Mouse (Mus musculus) frontal cortex, postnatal 14 days (tissue): ENCODE results near the gene Steap1.

ENCODE experiments used
- DNase-seq, 2 experiments: peaks; one replicate each; pipeline ENCODE4 v3.0.0; 2022; ENCODE audit warnings: low spot score in 2 of 2

The Steap1 gene

DNA sequence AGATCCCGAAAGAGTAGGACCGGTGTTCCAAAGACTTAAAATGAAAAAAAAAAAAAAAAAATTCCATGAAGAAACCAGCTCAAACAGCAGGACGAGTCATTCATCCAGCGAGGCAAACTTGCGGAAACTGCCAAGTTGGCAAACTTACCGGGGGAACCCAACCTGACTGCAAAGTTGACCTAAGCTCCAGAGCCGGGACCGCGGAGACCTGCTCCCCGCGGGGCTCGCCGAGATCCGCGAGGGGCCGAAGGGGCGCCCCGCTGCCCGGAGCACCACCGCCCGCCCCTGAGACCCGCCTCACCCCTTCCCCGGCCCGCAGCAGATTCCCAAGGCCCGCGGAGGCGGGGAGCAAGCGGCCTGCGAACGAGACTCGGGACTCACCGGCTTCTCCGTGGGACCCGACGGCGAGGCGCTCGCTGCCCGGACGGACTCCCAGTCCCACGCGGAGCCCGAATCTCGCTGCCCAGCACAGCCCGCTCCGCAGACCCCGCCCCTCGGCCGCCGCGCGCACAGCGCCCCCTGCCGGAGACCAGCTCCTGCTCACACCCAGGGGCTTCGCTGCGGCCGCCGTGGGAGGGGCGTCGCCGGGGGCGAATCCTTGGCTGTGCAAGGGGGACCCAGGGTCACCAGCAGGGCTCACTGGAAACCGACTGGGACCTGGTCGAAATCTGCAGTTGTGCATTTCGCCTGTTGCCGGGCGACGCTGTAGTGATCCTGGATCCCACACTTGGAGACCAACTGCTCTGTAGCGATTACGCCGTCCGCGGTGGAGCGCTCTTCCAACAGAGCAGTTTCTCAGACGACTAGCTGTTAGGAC, at the start of gene Steap1:
Steap1 (minus strand) TSS at position 461 of the 817 bp plus-strand sequence.
- DNase-seq: peak; percentile 34 to 71

DNA sequence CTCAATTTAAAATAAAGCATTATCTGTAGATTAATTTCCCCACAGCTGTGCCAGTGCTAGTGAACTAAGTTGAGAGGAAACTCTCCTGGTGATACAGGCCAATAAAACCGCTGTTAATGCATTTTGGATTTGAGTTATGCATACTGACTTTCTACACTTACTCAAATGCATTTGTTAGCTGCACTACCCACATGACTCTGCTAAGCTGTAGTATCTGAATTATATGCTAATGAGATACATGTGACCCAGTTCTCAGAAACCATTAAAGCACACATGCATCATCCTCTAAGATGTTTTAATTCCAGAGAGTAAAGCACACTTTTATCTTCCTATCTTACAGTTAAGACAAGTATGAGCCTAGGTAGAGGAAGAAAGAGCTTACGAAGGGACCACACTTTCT, 38.0 kb upstream of the Steap1 start:
- DNase-seq: no peak

GRCm38 (mm10) chr5:5756392-5757019, 7.4 kb upstream of the Steap1 start:
- no peak for DNase-seq

- DNase-seq: peak; percentile 20 to 66
Measured at GRCm38 (mm10) chr5:5755039-5755438, 5.9 kb upstream of the Steap1 start.

GRCm38 (mm10) chr5:5749772-5750222, 671 bp upstream of the Steap1 start:
- peak in 1 of 2 experiments; percentile 44 for DNase-seq

GRCm38 (mm10) chr5:5734445-5734844, 14.7 kb downstream of the Steap1 start:
- no peak for DNase-seq

GRCm38 (mm10) chr5:5732858-5733257, 16.3 kb downstream of the Steap1 start:
- no peak for DNase-seq

DNA sequence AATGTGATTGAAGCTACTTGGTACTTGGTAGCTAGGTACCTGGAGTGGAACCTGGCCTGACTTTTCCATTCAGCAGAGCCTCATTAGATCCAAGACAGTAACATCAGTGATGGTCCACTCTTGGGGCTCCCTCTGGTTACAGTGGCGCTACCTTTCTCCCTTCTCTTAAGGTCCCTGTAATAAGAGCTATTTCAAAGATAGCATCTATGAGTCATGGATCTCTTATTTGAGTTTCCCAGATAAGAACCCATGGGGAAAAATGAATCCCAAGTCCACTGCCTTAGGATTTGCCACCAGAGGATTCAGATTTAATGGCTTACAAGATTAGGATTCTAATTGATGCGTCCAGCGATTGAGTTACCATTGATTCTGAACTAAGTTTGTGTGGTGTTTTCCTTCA, 16.9 kb downstream of the Steap1 start:
- no peak for DNase-seq

DNA sequence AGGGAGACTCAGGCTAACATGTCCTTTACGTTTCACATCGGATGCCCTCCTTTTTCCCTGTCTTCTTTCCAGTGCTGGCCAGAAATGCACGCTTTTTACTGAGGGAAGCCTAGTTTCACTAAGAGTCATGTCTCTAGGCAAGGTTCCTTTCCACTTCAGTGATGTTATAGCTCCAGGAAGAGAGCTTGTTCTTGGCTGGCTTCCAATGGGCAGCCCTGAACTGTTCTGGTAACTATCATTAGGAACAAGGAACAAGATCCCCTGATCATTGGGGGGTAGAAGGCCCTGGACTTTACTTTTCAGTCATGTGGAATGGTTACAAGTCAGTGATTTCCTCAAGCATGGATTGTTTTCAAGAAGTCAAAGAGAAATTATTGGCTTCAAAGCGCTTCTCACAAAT, 19.2 kb downstream of the Steap1 start:
- no peak for DNase-seq

- no peak for DNase-seq
Measured at GRCm38 (mm10) chr5:5722217-5722616, 26.9 kb downstream of the Steap1 start.

GRCm38 (mm10) chr5:5711032-5711431, 38.1 kb downstream of the Steap1 start:
- no peak for DNase-seq

DNA sequence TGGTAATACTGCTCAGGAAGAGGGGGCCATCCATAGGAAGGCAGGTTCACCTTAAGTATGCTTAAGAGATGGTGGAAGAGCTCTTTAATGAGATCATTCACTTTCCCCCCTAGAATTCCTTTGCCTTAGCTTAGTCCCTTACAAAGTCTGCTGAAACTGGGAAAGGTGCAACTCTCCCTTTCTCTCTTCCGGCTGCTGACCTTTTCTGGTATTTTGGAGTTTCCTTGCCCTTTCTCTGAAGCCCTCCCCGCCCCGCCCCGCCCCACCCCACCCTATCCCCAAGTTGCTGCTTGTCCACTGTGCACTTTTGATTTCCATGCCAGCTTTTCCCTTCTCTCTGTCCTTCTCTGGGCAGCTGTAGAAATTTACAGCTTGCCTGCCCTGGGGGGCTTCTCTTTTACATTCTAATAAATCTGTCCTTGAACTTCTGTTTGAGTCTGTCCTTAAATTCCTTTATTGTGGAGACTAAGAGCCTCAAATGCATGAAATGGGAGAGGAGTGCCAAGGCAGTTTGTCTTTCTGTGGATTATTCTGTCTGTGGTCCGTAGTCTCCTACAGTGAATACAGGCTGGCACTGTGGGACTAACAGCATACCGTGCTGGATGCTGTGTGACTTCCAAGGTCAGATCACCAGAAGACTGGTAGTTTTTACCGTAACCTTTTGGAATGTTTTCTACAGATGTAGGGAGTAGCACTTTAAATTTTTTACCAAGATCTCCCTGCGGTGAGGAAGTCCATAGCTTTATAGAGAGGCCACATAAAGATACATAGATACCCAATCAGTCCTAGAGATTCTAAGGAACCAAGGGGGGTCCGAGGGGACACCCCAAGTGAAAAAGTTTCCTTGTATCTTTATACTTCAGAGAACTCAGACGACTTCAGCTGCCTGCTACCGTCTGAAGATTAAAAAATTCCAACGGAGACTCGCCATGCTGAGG, 41.5 kb downstream of the Steap1 start:
- DNase-seq: no peak

GRCm38 (mm10) chr5:5705019-5705418, 44.1 kb downstream of the Steap1 start:
- DNase-seq: no peak

- DNase-seq: no peak
Measured at GRCm38 (mm10) chr5:5700386-5700785, 48.7 kb downstream of the Steap1 start.

GRCm38 (mm10) chr5:5698830-5699229, 50.3 kb downstream of the Steap1 start:
- DNase-seq: no peak

- DNase-seq: no peak
Measured at GRCm38 (mm10) chr5:5695401-5695942, 53.7 kb downstream of the Steap1 start.

DNA sequence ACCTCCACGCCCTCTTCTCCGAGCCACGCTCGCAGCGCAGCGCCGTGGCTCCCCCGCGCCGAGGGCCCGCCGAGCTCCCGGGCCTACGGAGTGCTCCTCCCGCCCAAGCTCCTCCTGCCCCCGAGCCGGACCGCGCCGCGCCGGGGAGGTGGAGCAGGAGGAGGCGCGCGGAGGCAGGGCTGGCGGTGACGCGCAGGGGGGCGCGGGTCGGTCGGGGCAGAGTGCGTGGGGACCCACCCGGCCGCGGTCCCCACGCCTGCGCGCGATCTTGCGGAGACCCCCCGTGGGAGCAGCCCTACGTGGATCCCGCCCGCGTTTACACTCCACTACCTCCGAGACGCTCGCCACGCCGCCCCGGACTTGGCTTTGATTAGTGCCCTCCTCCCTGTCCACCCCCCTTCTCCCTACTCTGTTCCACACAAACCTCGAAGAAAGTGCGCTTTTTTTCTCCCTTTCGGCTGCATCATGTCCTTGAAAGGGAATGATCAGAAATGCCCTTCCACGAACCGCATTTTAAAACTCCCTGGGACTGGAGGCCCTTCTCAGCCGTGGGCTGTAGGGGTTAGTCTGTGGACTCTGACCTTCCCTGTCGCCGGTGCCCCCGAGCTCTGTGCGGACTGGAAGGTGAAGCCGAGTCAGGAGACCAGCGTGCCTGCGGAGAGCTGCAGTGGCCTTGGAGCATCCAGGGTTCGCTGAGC, 55.0 kb downstream of the Steap1 start, which contains the start of gene Steap2:
Steap2 (minus strand) TSS at position 623 of the 698 bp plus-strand sequence.
- peak; percentile 7 to 14 for DNase-seq

- DNase-seq: no peak
Measured at GRCm38 (mm10) chr5:5693541-5693955, 55.6 kb downstream of the Steap1 start.

GRCm38 (mm10) chr5:5692167-5692738, 56.9 kb downstream of the Steap1 start:
- no peak for DNase-seq

- DNase-seq: no peak
Measured at GRCm38 (mm10) chr5:5688945-5689540, 60.1 kb downstream of the Steap1 start.
